Mouse (Mus musculus) T-cell, adult 66 days (primary cell): ENCODE measurements around the gene Tat. TPM values are rescaled to one million over a fixed set of nuclear protein-coding genes. Genes with fewer than 3 reads are reported as not detected.

Experiments used
- total RNA-seq, 2 experiments: library from RNA; stranded (reverse); gene quantifications; 3 replicates in 1 of 2; 4 replicates in 1 of 2; pipeline ENCODE4 v1.2.4; 2023

The Tat gene
- total RNA-seq = not detected

GRCm38 (mm10) chr8:109990224-109990623, at the start of gene Tat:
Gene Tat (plus strand): TSS chr8:109990437.

DNA sequence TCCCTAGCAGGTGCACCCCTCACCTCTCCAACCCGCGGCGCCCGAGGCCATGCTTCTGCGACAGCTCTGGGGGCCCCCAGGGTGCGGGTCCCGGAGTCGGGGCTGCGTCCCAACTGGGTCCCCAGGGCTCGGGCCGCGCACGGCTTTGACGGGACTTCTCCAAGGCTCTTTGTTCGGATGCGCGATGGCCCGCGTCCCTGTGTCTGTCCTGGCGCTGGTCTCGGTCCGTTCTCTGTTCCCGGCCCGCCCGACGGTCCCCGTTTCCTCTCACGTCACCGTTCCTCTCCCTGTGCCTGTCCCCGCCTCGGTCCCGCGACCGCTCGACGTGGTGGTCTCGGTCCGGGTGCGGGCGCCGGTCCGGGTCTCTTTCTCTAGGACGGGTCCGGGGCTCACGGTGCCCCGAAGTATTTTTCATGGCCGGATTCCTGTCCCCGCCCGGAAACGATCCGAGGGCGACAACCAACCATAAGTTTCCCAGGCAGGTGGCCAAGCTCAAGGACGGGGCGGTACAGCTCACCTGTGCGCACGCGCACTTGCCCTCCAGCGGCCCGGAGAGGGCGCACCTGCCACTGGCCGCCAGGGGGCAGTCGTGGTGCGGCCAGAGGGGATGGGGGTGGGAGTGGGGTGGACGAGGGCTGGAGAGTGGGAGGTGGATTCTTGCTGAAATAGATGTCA, 28.4 kb upstream of the Tat start, which contains the start of gene Marveld3:
TSS of gene Marveld3 (minus strand) at position 511 of the 675 bp plus-strand sequence.

DNA sequence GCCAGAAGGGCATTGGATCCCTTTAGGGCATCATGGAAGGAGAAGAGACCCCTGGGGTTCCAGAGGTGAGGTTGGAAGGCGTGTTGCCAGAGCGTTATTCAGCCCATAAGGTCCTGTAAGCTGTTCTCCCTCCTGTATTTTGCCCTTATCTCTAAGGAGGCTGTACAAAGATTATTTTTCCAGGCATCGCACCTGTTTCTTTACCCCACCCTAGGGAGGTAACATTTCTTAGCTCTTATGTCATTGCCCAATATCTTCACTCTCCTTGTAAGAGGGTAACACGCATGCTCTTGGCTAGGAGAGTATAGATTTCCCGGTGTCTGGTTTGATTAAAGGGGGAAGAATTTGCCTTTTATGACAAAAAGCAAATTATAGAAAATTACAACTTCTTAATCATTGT, 49.4 kb downstream of the Tat start, which contains the start of gene Chst4:
TSS of gene Chst4 (minus strand) at position 82 of the 400 bp plus-strand sequence.

Other genes with a start within 250 kb of the Tat start
- gene Ap1g1, start 211.9 kb upstream of the Tat start, total RNA-seq = 10 to 100 TPM; 81.4 to 87.6 TPM
- 1 to 10 TPM; 5.7 to 8.4 TPM for gene Phlpp2, start 121.9 kb upstream of the Tat start, total RNA-seq
- not detected for gene Marveld3, start 28.2 kb upstream of the Tat start, total RNA-seq
- not detected for gene Chst4, start 49.3 kb downstream of the Tat start, total RNA-seq
- 1 to 10 TPM; 2.8 to 4.6 TPM for gene Zfp612, start 89.3 kb downstream of the Tat start, total RNA-seq
- gene Gm21964, start 110.8 kb downstream of the Tat start, total RNA-seq = not detected
- gene Gm17720, start 112.3 kb downstream of the Tat start, total RNA-seq = not detected
- gene Calb2, start 177.8 kb downstream of the Tat start, total RNA-seq = not detected
- gene Cmtr2, start 225.2 kb downstream of the Tat start, total RNA-seq = 1 to 10 TPM; 6.3 to 8.2 TPM